Mouse (Mus musculus) myocyte (in vitro differentiated cells): ENCODE measurements at regions not wholly inside any gene's neighbourhood (a gene's known extent, or its start where the extent isn't known, plus 50 kb on each side); places are given as distances from the start of the nearest gene placed in this dataset.

Experiments used
- CEBPB ChIP-seq: IDR thresholded peaks from 2 replicates; pipeline ENCODE4 v1.6.1; 2011; ENCODE audit warnings: mild to moderate bottlenecking, moderate library complexity; ENCODE audit not compliant: poor library complexity, insufficient read depth, severe bottlenecking
- E2F4 ChIP-seq: IDR thresholded peaks from one replicate; pipeline ENCODE4 v1.6.1; 2011; ENCODE audit warnings: mild to moderate bottlenecking, control low read depth, moderate library complexity; ENCODE audit not compliant: insufficient read depth
- POLR2AphosphoS2 ChIP-seq: IDR thresholded peaks from one replicate; pipeline ENCODE4 v1.6.1; 2011; ENCODE audit warnings: low read depth, control low read depth; ENCODE audit not compliant: insufficient read length
- USF1 ChIP-seq: IDR thresholded peaks from one replicate; pipeline ENCODE4 v1.6.1; 2011; ENCODE audit warnings: low read depth, mild to moderate bottlenecking, control low read depth, moderate library complexity

DNA sequence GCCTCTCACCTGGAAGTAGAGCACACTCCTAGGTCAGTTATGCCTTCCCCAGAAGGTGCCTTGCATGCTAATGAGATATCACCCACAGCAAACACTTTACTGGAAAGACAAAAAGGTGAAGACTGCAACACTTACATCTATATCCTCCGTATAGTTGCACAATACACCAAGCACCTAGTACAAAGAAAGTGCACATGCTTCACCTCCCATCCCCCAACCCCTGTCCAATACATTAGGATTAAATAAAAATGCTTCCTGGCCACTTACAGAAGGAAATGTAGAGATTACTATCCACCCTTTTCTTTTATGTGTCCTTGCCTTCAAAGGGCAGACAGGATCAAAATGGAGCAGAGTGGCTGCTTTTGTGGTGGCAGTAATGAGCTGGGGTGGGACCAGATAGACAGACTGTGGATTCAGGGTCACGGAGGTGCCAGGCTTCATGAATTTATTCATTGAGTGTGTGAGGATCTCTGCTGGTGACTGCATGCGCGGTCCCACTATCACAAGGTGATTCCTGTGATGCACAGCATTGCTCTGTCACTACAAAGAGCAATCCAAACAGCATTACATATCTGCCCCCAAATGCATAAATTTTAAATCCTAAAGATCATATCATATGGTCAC lies 109.9 kb upstream of the Fat4 start:
- TF ChIP-seq POLR2AphosphoS2 (no peak), E2F4 (no peak), CEBPB (no peak), USF1 (no peak)
